Mouse (Mus musculus): ENCODE data around the gene Trmt2a. TPM values are rescaled to one million over a fixed set of nuclear protein-coding genes. Genes with fewer than 3 reads are reported as not detected.

Gene Trmt2a
- 80.2 and 81.3 TPM in 2 replicates for polyA plus RNA-seq (2014; fragmentation: Nextera tagmentation; extraction: Ambion mirVana)

GRCm38 (mm10) chr16:18248433-18249363, at the start of gene Trmt2a, which contains the start of gene Ranbp1:
Gene Trmt2a (plus strand): TSS chr16:18248679.
Gene Ranbp1 (minus strand): TSS chr16:18248732.
- Histone ChIP-seq H3K9ac (replicated peaks; ENCODE audit: low read length) (peak within 1 kb of the TSS; percentile 90), H3K27ac (replicated peaks; ENCODE audit: low read depth, low read length) (peak within 1 kb of the TSS; percentile 92), H3K4me1 (ENCODE audit: control insufficient read depth, insufficient read depth, low read length) (peaks cover 34% of the 10 kb centered on the region), H3K4me2 (ENCODE audit: low read length) (peak within 1 kb of the TSS; percentile 95), H3K4me3 (replicated peaks; ENCODE audit: low read depth, low read length) (peak within 1 kb of the TSS; percentile 88), H3K9me3 (ENCODE audit: control insufficient read depth, low read length) (no peaks in the 10 kb centered on the region), H3K36me3 (ENCODE audit: control insufficient read depth, insufficient read depth, low read length) (peaks cover 70% of the 10 kb centered on the region), H3K27me3 (ENCODE audit: control insufficient read depth, insufficient read depth, low read length) (no peaks in the 10 kb centered on the region)
- WGBS: under 1% methylated on average over 101 of the region's 102 CpGs
- ATAC-seq (ENCODE audit: low FRiP score, low TSS enrichment) (peak; percentile 95), DNase-seq (peak; percentile 99)

- Histone ChIP-seq H3K4me3 (replicated peaks; ENCODE audit: low read depth, low read length) (no peak overlapping the region), H3K9ac (replicated peaks; ENCODE audit: low read length) (no peak overlapping the region), H3K27me3 (ENCODE audit: control insufficient read depth, insufficient read depth, low read length) (no peaks in the 10 kb centered on the region; the same call in 1 of the 2 replicates), H3K9me3 (ENCODE audit: control insufficient read depth, low read length) (no peaks in the 10 kb centered on the region), H3K4me1 (ENCODE audit: control insufficient read depth, insufficient read depth, low read length) (peaks cover 25% of the 10 kb centered on the region), H3K27ac (replicated peaks; ENCODE audit: low read depth, low read length) (no peak overlapping the region), H3K36me3 (ENCODE audit: control insufficient read depth, insufficient read depth, low read length) (no peaks in the 10 kb centered on the region), H3K4me2 (ENCODE audit: low read length) (no peak overlapping the region)
- DNase-seq: no peak
- WGBS: 86% methylated on average over 2 of the region's 2 CpGs
- ATAC-seq (ENCODE audit: low FRiP score, low TSS enrichment): no peak
These were observed 48.4 kb upstream of the Trmt2a start for GRCm38 (mm10) chr16:18200062-18200461.

- no peak overlapping the region for H3K9ac ChIP-seq (replicated peaks; ENCODE audit: low read length)
- no peak overlapping the region for H3K4me2 ChIP-seq (ENCODE audit: low read length)
- H3K27me3 ChIP-seq (ENCODE audit: control insufficient read depth, insufficient read depth, low read length): no peaks in the 10 kb centered on the region; the same call in 1 of the 2 replicates
- H3K9me3 ChIP-seq (ENCODE audit: control insufficient read depth, low read length): no peaks in the 10 kb centered on the region
- 52% methylated on average over 1 of the region's 1 CpGs for WGBS
- ATAC-seq (ENCODE audit: low FRiP score, low TSS enrichment): no peak
- H3K27ac ChIP-seq (replicated peaks; ENCODE audit: low read depth, low read length): no peak overlapping the region
- no peak overlapping the region for H3K4me3 ChIP-seq (replicated peaks; ENCODE audit: low read depth, low read length)
- no peaks in the 10 kb centered on the region for H3K36me3 ChIP-seq (ENCODE audit: control insufficient read depth, insufficient read depth, low read length)
- no peak for DNase-seq
- peaks cover 25% of the 10 kb centered on the region for H3K4me1 ChIP-seq (ENCODE audit: control insufficient read depth, insufficient read depth, low read length)
These were observed 46.9 kb upstream of the Trmt2a start for GRCm38 (mm10) chr16:18201620-18202019.

- 100% methylated on average over 1 of the region's 1 CpGs for WGBS
- Histone ChIP-seq H3K36me3 (ENCODE audit: control insufficient read depth, insufficient read depth, low read length) (no peaks in the 10 kb centered on the region), H3K4me1 (ENCODE audit: control insufficient read depth, insufficient read depth, low read length) (peaks cover 25% of the 10 kb centered on the region), H3K4me3 (replicated peaks; ENCODE audit: low read depth, low read length) (no peak overlapping the region), H3K27ac (replicated peaks; ENCODE audit: low read depth, low read length) (no peak overlapping the region), H3K4me2 (ENCODE audit: low read length) (no peak overlapping the region), H3K9me3 (ENCODE audit: control insufficient read depth, low read length) (no peaks in the 10 kb centered on the region), H3K9ac (replicated peaks; ENCODE audit: low read length) (no peak overlapping the region), H3K27me3 (ENCODE audit: control insufficient read depth, insufficient read depth, low read length) (no peaks in the 10 kb centered on the region; the same call in 1 of the 2 replicates)
- ATAC-seq (ENCODE audit: low FRiP score, low TSS enrichment) (no peak), DNase-seq (no peak)
These were observed 46.4 kb upstream of the Trmt2a start for GRCm38 (mm10) chr16:18202061-18202460.

- H3K9me3 ChIP-seq (ENCODE audit: control insufficient read depth, low read length): no peaks in the 10 kb centered on the region
- DNase-seq (no peak), ATAC-seq (ENCODE audit: low FRiP score, low TSS enrichment) (no peak)
- 57% methylated on average over 7 of the region's 7 CpGs for WGBS
- no peak overlapping the region for H3K4me3 ChIP-seq (replicated peaks; ENCODE audit: low read depth, low read length)
- H3K27ac ChIP-seq (replicated peaks; ENCODE audit: low read depth, low read length): 0 out of 2 replicates have a peak overlapping the region, but pooled peaks have one; percentile 32
- H3K27me3 ChIP-seq (ENCODE audit: control insufficient read depth, insufficient read depth, low read length): no peaks in the 10 kb centered on the region; the same call in 1 of the 2 replicates
- H3K36me3 ChIP-seq (ENCODE audit: control insufficient read depth, insufficient read depth, low read length): no peaks in the 10 kb centered on the region
- H3K4me1 ChIP-seq (ENCODE audit: control insufficient read depth, insufficient read depth, low read length): peaks cover 16% of the 10 kb centered on the region
- no peak overlapping the region for H3K4me2 ChIP-seq (ENCODE audit: low read length)
- no peak overlapping the region for H3K9ac ChIP-seq (replicated peaks; ENCODE audit: low read length)
These were observed 44.9 kb upstream of the Trmt2a start for GRCm38 (mm10) chr16:18203430-18204091.

- H3K9me3 ChIP-seq (ENCODE audit: control insufficient read depth, low read length): no peaks in the 10 kb centered on the region
- H3K4me1 ChIP-seq (ENCODE audit: control insufficient read depth, insufficient read depth, low read length): peaks cover 39% of the 10 kb centered on the region
- no peak overlapping the region for H3K27ac ChIP-seq (replicated peaks; ENCODE audit: low read depth, low read length)
- no peak overlapping the region for H3K9ac ChIP-seq (replicated peaks; ENCODE audit: low read length)
- H3K4me3 ChIP-seq (replicated peaks; ENCODE audit: low read depth, low read length): no peak overlapping the region
- no peaks in the 10 kb centered on the region for H3K36me3 ChIP-seq (ENCODE audit: control insufficient read depth, insufficient read depth, low read length)
- no peak for ATAC-seq (ENCODE audit: low FRiP score, low TSS enrichment)
- no peaks in the 10 kb centered on the region for H3K27me3 ChIP-seq (ENCODE audit: control insufficient read depth, insufficient read depth, low read length)
- no peak overlapping the region for H3K4me2 ChIP-seq (ENCODE audit: low read length)
- 24% methylated on average over 8 of the region's 8 CpGs for WGBS
- peak; percentile 78 for DNase-seq
These were observed 37.6 kb upstream of the Trmt2a start for GRCm38 (mm10) chr16:18210701-18211416.

GRCm38 (mm10) chr16:18211417-18212171, 36.9 kb upstream of the Trmt2a start:
- Histone ChIP-seq H3K36me3 (ENCODE audit: control insufficient read depth, insufficient read depth, low read length) (no peaks in the 10 kb centered on the region), H3K4me3 (replicated peaks; ENCODE audit: low read depth, low read length) (no peak overlapping the region), H3K27me3 (ENCODE audit: control insufficient read depth, insufficient read depth, low read length) (no peaks in the 10 kb centered on the region), H3K27ac (replicated peaks; ENCODE audit: low read depth, low read length) (peak overlapping the region; percentile 42; the same call in 1 of the 2 replicates), H3K9ac (replicated peaks; ENCODE audit: low read length) (no peak overlapping the region), H3K4me1 (ENCODE audit: control insufficient read depth, insufficient read depth, low read length) (peaks cover 42% of the 10 kb centered on the region), H3K9me3 (ENCODE audit: control insufficient read depth, low read length) (no peaks in the 10 kb centered on the region), H3K4me2 (ENCODE audit: low read length) (no peak overlapping the region)
- peak; percentile 3; the same call in 1 of the 2 replicates for ATAC-seq (ENCODE audit: low FRiP score, low TSS enrichment)
- DNase-seq: peak; percentile 95
- WGBS: 50% methylated on average over 10 of the region's 10 CpGs

- H3K36me3 ChIP-seq (ENCODE audit: control insufficient read depth, insufficient read depth, low read length): no peaks in the 10 kb centered on the region
- H3K9me3 ChIP-seq (ENCODE audit: control insufficient read depth, low read length): no peaks in the 10 kb centered on the region
- no peaks in the 10 kb centered on the region for H3K27me3 ChIP-seq (ENCODE audit: control insufficient read depth, insufficient read depth, low read length)
- peak overlapping the region; percentile 54 for H3K9ac ChIP-seq (replicated peaks; ENCODE audit: low read length)
- peaks cover 42% of the 10 kb centered on the region for H3K4me1 ChIP-seq (ENCODE audit: control insufficient read depth, insufficient read depth, low read length)
- 2% methylated on average over 6 of the region's 6 CpGs for WGBS
- H3K4me3 ChIP-seq (replicated peaks; ENCODE audit: low read depth, low read length): peak overlapping the region; percentile 28
- H3K4me2 ChIP-seq (ENCODE audit: low read length): peak overlapping the region; percentile 64
- ATAC-seq (ENCODE audit: low FRiP score, low TSS enrichment) (peak; percentile 91), DNase-seq (peak; percentile 97)
- H3K27ac ChIP-seq (replicated peaks; ENCODE audit: low read depth, low read length): peak overlapping the region; percentile 96
These were observed 34.8 kb upstream of the Trmt2a start for GRCm38 (mm10) chr16:18213689-18214088.
